Mouse (Mus musculus) kidney, postnatal 10 days (tissue): ENCODE measurements around the gene Srrm3.

Experiments
- DNase-seq: peaks from one replicate; pipeline ENCODE4 v3.0.0; 2021; ENCODE audit warnings: mixed read lengths

The Srrm3 gene

GRCm38 (mm10) chr5:135873753-135874152 lies 67.1 kb downstream of the Srrm3 start:
- no peak for DNase-seq

GRCm38 (mm10) chr5:135877180-135877579 lies 70.5 kb downstream of the Srrm3 start:
- DNase-seq, result peak; percentile 85

DNA sequence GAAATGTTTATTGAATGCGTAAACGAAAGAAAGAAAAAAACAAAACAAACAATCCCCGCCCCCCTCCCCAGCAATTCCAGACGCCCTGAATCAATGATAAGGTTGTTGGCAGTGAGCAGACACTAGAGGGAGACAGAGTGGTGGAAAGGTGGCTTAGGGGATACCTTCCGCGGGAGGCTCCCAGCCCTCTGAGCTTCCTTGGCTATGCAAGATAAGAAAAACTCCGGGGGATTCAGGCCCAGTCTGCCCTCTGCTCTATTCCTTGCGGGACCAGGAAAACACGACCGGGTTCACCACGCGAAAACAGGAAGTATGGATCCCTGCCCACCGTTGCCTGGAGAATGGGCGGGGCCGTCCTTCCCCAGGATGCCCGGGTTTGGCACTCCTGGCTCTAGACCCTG lies 71.1 kb downstream of the Srrm3 start:
- DNase-seq, result peak; percentile 72

DNA sequence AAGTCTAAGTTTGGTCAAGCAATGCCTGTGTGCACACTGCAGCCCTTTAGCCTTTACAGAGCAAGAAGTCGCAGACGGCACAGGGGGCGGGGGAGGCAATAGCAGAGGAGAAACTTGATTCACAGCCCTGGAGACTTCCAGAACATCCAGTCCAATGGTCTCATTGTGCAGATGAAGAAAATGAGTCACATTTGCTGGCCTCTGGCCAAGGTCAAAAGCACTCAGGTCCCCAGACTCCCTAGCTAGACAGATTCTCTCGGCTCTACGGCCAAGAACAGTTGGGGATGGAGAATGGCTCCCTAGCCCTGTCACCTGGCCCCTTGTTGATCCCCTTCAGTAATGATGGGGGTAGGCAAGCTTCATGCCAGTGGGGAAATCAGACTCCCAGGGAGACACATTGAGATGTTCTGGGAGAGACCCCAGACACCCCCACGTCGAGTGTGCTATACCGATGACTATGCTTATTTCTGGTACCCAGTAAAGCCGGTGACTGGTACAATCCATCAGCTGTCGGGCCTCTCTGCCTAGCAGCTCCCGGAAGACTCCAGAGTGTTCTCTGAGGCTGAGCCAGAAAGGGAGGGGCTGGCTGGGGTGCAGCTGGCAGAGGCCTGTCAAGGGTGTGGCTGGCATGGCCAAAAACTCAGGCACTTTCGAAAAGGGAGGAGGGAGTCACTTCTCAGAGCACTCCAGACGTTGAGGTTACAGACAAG lies 72.9 kb downstream of the Srrm3 start:
- peak; percentile 61 for DNase-seq

DNA sequence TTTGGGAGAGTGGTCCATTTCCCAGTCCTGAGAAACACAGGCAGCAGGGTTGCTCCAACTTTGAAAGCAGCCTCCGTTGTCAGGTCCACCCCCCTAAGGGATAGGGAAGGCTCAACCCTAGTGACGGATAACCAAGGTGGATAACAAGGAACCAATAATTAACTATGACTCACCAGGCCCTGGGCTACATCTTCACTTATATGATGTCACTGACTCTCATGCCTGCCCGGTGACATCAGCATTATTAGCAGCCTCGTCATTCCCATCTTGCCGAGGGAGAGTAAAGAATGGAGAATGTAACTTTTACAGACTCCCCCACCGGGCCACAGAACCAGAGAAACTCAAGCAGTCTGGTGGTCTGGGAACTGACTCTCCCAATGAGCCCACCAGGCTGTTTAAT lies 78.0 kb downstream of the Srrm3 start:
- DNase-seq, result no peak

GRCm38 (mm10) chr5:135887675-135888102 lies 81.0 kb downstream of the Srrm3 start, which contains the start of gene Hspb1:
TSS of gene Hspb1 (plus strand) at chr5:135887919.
- peak; percentile 86 for DNase-seq

DNA sequence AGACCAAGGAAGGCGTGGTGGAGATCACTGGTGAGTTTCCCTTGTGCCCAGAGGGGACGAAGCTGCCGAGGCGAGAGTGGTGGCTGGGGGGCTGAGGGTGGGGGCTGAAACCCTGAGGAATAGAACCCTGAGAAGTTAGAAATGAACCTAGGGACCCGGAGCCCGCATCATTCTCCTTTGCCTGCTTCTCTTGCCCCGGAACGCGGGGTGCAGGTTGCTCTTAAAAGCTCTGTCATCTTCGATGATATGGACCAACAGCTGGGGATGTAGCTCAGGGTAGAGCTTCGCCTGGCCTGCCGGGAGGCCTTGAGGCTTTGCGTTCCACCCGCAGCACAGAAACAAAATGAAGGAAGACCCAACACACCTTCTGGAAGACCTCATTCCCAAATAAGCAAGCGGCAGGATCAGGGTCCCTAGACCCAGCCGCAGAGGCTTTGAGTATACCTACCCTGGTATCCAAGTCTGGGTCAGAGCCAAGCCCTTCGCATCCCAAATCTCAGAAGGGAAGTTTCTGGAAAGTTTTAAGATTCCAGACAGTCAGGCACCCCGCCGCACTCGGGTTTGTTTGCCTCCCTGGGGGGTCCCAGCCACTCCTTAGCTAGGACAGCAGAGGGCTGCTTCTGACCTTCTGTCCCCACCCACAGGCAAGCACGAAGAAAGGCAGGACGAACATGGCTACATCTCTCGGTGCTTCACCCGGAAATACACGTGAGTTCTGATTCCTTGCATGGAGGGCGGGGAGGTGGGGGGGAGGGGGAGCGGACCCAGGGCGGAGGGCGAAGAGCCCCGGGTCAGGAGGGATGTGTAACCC lies 81.9 kb downstream of the Srrm3 start:
- peak; percentile 32 for DNase-seq

DNA sequence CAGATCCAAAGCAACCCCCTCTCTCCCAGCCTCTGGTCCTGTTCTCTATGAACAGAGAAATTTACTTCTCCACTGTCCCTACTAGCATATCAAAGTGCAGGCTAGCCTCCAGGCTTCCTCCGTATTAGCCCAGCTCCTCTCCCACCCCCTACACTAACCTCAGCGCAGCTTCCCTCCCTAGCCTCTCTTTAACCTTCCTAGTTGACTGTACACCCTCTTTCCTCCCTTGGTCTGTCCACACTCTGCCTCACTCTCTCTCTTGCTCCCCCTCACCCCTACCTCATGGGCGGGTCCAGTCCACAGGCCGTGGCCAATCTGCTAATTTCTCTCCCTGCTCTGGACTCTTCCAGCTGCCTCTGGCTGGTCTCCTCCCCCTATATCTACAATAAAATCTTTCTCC lies 83.6 kb downstream of the Srrm3 start:
- no peak for DNase-seq

GRCm38 (mm10) chr5:135890920-135891319 lies 84.2 kb downstream of the Srrm3 start:
- DNase-seq, result no peak

DNA sequence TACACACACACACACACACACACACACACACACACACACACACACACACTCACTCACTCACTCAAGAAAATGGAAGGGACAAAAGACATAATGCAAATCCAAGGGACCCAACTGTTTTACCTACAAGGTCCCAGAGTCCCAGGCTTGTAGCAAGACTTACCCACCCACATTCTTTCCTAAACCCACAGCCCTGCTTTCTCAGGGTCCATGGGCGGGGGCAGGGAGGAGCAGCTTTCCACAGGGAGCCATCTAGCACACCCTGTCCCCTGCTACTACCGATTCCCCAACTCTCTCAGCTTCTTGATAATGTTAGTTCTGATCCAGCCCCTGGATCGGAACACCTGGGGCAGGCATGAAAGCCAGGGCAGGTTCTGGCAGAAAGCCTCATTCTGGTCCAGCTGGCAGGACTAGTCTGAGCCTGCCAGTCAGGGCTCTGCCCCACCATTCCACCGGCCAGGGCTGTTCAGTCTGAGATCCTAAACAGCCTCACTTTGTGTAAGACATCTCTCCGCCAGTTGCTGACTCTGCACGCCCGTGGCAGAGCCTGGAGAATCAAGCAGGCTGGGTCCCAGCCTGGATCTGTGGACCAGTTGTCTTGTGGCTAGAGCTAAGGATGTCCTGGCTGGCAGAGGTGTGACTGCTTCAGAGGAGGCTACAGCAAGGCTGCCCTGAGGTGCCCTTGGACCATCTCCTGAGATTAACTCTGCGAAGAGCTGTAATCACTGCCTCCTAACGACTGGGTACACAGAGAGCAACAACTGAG lies 86.1 kb downstream of the Srrm3 start:
- DNase-seq, result no peak

GRCm38 (mm10) chr5:135894958-135895357 lies 88.3 kb downstream of the Srrm3 start:
- DNase-seq, result no peak

- DNase-seq, result peak; percentile 69
These were observed 91.3 kb downstream of the Srrm3 start for GRCm38 (mm10) chr5:135898028-135898427.

GRCm38 (mm10) chr5:135898995-135899394 lies 92.3 kb downstream of the Srrm3 start:
- no peak for DNase-seq

- no peak for DNase-seq
These were observed 93.1 kb downstream of the Srrm3 start for GRCm38 (mm10) chr5:135899833-135900232.

GRCm38 (mm10) chr5:135900701-135901100 lies 94.0 kb downstream of the Srrm3 start:
- no peak for DNase-seq

GRCm38 (mm10) chr5:135901354-135902095 lies 94.8 kb downstream of the Srrm3 start:
- peak; percentile 36 for DNase-seq

- no peak for DNase-seq
These were observed 96.4 kb downstream of the Srrm3 start for GRCm38 (mm10) chr5:135903058-135903457.

- peak; percentile 95 for DNase-seq
These were observed 97.0 kb downstream of the Srrm3 start for GRCm38 (mm10) chr5:135903551-135904151.

GRCm38 (mm10) chr5:135904259-135904658 lies 97.6 kb downstream of the Srrm3 start:
- no peak for DNase-seq

DNA sequence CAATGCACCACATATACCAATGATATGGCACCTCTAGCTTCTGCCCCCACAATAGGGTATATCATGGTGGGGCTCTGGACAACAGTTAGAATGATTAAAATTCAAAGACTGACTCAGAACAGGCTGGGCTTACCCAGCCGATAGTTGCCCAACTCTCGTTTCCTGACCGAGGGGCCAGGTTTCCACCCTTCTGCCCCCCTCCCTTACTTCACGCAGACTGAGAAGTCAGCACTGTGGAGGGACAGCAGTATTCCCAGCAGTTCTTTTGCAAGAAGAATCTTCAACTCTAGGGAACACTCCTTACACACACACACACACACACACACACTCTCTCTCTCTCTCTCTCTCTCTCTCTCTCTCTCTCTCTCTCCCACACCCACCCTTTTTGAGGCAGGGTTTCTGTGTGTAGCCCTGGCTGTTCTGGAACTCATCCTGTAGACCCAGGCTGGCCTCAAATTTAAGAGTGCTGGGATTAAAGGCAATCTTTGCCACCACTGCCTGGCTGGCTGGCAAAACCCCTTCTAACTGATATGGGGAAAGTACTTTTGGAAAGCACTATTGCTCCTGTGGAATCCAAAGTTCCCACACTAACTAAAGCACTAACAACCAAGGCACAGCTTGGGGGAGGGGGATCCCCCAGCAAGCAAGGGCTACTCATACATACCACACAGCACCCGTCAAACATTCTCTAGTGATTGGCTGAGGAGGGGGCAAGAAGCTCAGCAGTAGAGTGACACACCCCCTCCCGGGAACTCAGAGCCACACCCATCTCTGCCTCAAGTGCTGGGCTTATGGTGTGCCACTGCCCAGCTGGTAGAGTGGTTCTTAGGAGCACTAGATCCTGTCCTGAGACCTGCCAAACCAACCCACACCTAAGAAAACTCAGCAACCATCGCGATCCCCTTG lies 98.9 kb downstream of the Srrm3 start:
- DNase-seq, result no peak

GRCm38 (mm10) chr5:135906846-135907245 lies 100.2 kb downstream of the Srrm3 start:
- no peak for DNase-seq
